Mouse (Mus musculus): ENCODE measurements around the gene Chchd3.

- TF ChIP-seq CTCF (conservative IDR thresholded peaks at IDR 0.05; ENCODE audit: insufficient read depth, insufficient read length, low read depth, low read length): no peak
- no peak for TF ChIP-seq POLR2A (IDR thresholded peaks at IDR 0.05; ENCODE audit: low read depth, low read length)
Observed at GRCm38 (mm10) chr6:32776384-32776783, 283.7 kb downstream of the Chchd3 start.

Measured in kidney, adult 2 months (tissue).